In genomic region chr5:43516491-43516890, GRCm38 (mm10) we compare ENCODE assay signal across 12 mouse cellular contexts. TPM values are rescaled to one million over a fixed set of nuclear protein-coding genes. Genes with fewer than 3 reads are reported as not detected.
DNase-seq lines count a peak whose midpoint lies in the region; ATAC-seq and TF ChIP-seq lines count a peak whose summit lies in the region.
"Had no signal": no experiment of that assay in that cellular context is flagged by ENCODE, and none has a peak within 500 bp of the region (broad histone marks: within the 10 kb centered on the region; RNA-seq: fewer than 3 reads in every experiment).

No protein-coding gene starts in this region.

- H3K9me3 ChIP-seq in lung, embryonic 15.5 days = no peaks in the 10 kb centered on the region
- no peaks in the 10 kb centered on the region for H3K9me3 ChIP-seq in limb, embryonic 14.5 days (ENCODE audit: control insufficient read depth, low read length)
- H3K9me3 ChIP-seq in stomach, embryonic 15.5 days = no peaks in the 10 kb centered on the region

- H3K27ac ChIP-seq in lung, embryonic 15.5 days = peak overlapping the region; percentile 90
- no peak overlapping the region for H3K27ac ChIP-seq in limb, embryonic 14.5 days (replicated peaks; ENCODE audit: low read depth, low read length)
- peak overlapping the region; percentile 11; the same call in 1 of the 2 replicates for H3K27ac ChIP-seq in stomach, embryonic 15.5 days

- no peak for TF ChIP-seq POLR2A in limb, embryonic 14.5 days (IDR thresholded peaks at IDR 0.05; ENCODE audit: borderline replicate concordance, extremely low read depth, insufficient read depth, insufficient read length)

- DNase-seq in embryo, embryonic 11 days = peak; percentile 5
- DNase-seq in embryo, embryonic 10.5 days (ENCODE audit: low spot score) = no peak
- no peak for DNase-seq in lung, postnatal 25 days (ENCODE audit: low spot score)
- DNase-seq in limb, embryonic 14.5 days (ENCODE audit: low spot score) = no peak
- no peak for DNase-seq in c-Kit-positive CD71-positive TER-119-positive erythroid progenitor cells, embryonic 14.5 days (ENCODE audit: low spot score)
- DNase-seq in right cerebral cortex, postnatal 25 days = no peak
- DNase-seq: adrenal gland, postnatal 25 days; cerebellum, postnatal 10 days; kidney, postnatal 36 days had no signal

- H3K9ac ChIP-seq in lung, embryonic 15.5 days = peak overlapping the region; percentile 48
- no peak overlapping the region for H3K9ac ChIP-seq in limb, embryonic 14.5 days (ENCODE audit: low read depth, low read length, severe bottlenecking)
- H3K9ac ChIP-seq in stomach, embryonic 15.5 days = no peak overlapping the region

- H3K4me1 ChIP-seq in lung, embryonic 15.5 days = peaks cover 43% of the 10 kb centered on the region
- peaks cover 36% of the 10 kb centered on the region for H3K4me1 ChIP-seq in limb, embryonic 14.5 days (ENCODE audit: control insufficient read depth, insufficient read depth, low read length)
- no peaks in the 10 kb centered on the region for H3K4me1 ChIP-seq in stomach, embryonic 15.5 days

- H3K4me2 ChIP-seq in lung, embryonic 15.5 days = peak overlapping the region; percentile 51
- peak overlapping the region; percentile 13; the same call in 1 of the 2 replicates for H3K4me2 ChIP-seq in limb, embryonic 14.5 days (replicated peaks; ENCODE audit: low read depth, low read length, severe bottlenecking)
- peak overlapping the region; percentile 38 for H3K4me2 ChIP-seq in stomach, embryonic 15.5 days
- H3K4me2 ChIP-seq: midbrain, embryonic 11.5 days had no signal

- H3K36me3 ChIP-seq in lung, embryonic 15.5 days = no peaks in the 10 kb centered on the region
- H3K36me3 ChIP-seq in limb, embryonic 14.5 days (ENCODE audit: control insufficient read depth, insufficient read depth, low read length) = no peaks in the 10 kb centered on the region
- no peaks in the 10 kb centered on the region for H3K36me3 ChIP-seq in stomach, embryonic 15.5 days

- 31% methylated on average over 7 of the region's 7 CpGs for WGBS in lung, embryonic 15.5 days
- 48% methylated on average over 7 of the region's 7 CpGs for WGBS in limb, embryonic 14.5 days
- WGBS in stomach, embryonic 15.5 days = 47% methylated on average over 7 of the region's 7 CpGs

- no peaks in the 10 kb centered on the region for H3K27me3 ChIP-seq in lung, embryonic 15.5 days
- no peaks in the 10 kb centered on the region for H3K27me3 ChIP-seq in limb, embryonic 14.5 days (ENCODE audit: control insufficient read depth, insufficient read depth, low read length)
- no peaks in the 10 kb centered on the region for H3K27me3 ChIP-seq in stomach, embryonic 15.5 days (replicated peaks)

- ATAC-seq in lung, embryonic 15.5 days (ENCODE audit: borderline replicate concordance, extremely low read depth, low FRiP score, low TSS enrichment) = no peak
- no peak for ATAC-seq in limb, embryonic 14.5 days (ENCODE audit: low FRiP score, low read depth)
- no peak for ATAC-seq in stomach, embryonic 15.5 days (ENCODE audit: insufficient read depth, low FRiP score, low read depth)

- H3K4me3 ChIP-seq in lung, embryonic 15.5 days = peak overlapping the region; percentile 40
- peak overlapping the region; percentile 10; the same call in 1 of the 2 replicates for H3K4me3 ChIP-seq in limb, embryonic 14.5 days (replicated peaks; ENCODE audit: low read length)
- peak overlapping the region; percentile 29 for H3K4me3 ChIP-seq in stomach, embryonic 15.5 days (replicated peaks)

RNA-seq across cellular contexts. Expression of gene C1qtnf7, which starts 1.2 kb away (rescaled TPM):
- polyA plus RNA-seq in lung, embryonic 15.5 days (2015; fragmentation: Nextera tagmentation; extraction: Ambion mirVana) = 47.7 and 48.2 TPM in 2 replicates
- polyA plus RNA-seq in limb, embryonic 14.5 days (2012; rRNA removed) = 3.2 and 5.0 TPM in 2 replicates
- polyA plus RNA-seq in limb, embryonic 14.5 days (2014; fragmentation: Nextera tagmentation; extraction: Ambion mirVana) = 6.6 and 9.3 TPM in 2 replicates
- polyA plus RNA-seq in stomach, embryonic 15.5 days (2015; fragmentation: Nextera tagmentation; extraction: Ambion mirVana) = 17.7 and 18.0 TPM in 2 replicates
